Mouse (Mus musculus): Measurements from ENCODE around the gene Slc22a3.

DNA sequence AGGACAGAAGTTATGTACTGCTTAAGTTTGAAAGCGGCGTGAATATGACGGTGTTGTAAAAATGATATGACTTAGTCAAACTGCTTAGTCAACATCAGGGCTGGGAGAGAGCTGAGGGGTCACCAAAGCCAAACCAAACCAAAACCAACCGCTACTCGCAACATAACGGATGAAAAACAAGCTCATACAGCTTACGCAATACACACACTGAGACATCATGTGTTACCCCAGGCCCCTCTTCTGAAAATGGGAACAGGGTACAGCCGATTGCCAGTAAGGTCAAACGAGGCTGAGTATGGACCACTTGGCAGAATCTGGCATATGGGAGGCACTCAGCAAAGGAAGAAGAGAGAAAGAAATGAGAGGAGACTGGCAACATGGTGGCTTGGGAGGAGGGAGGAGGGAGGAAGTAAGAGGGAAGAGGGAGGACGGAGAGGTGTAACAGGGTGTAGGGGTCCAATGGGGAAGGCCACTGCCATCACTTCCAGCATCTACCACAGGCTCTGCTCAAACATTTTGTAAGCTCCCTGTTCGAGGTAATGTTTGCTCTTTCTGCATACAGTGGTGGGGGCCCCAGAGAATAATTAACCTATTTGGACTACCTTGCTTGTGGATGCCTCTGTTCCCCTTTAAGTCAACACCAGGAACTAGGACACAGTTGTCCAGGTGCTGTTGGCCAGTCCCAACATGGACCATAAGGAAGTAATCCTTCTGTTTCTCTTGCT is 129.4 kb downstream of the Slc22a3 start, which contains the start of gene Plg:
- TF ChIP-seq CTCF (IDR thresholded peaks at IDR 0.05; ENCODE audit: low read depth) (no peak), EP300 (IDR thresholded peaks at IDR 0.05; ENCODE audit: low read depth) (no peak)

All from heart, postnatal 0 days (tissue).